Mouse (Mus musculus): Measurements from ENCODE around the gene Itgb7. TPM values are rescaled to one million over a fixed set of nuclear protein-coding genes. Genes with fewer than 3 reads are reported as not detected.
"Not testable (repeated sequence)": the region's sequence is repeated elsewhere in the genome, so short reads cannot be mapped to it uniquely, and the experiment has no call there.

The Itgb7 gene
- total RNA-seq, 2 experiments from 2014 or later = 1.0 to 3.9 TPM

DNA sequence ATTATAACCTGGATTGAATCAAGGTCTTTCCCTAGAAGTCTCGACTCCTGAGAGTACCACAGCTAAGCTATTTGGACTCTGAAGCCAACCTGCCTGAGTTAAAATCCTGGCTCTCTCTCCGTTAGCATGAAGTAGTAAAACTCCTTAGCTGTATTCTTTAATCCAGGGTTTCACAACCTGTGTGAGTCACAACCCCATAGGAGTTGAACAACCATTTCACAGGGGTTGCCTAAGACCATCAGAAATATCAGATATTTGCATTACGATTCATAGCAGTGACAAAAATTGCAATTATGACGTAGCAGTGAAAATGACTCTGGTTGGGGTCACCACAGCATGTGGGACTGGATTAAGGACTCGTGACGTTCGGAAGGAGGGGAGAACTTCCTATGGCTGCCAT lies 1.0 kb upstream of the Itgb7 start:
- DNase-seq (ENCODE audit: low spot score in 2 of 2) = no peak
- H3K4me3 ChIP-seq = no peak overlapping the region
- no peak for TF ChIP-seq CTCF (conservative IDR thresholded peaks at IDR 0.05)
- H3K27ac ChIP-seq = no peak overlapping the region

GRCm38 (mm10) chr15:102230408-102231321 lies 1.1 kb downstream of the Itgb7 start:
- no peak overlapping the region for H3K4me3 ChIP-seq
- TF ChIP-seq CTCF (conservative IDR thresholded peaks at IDR 0.05) = no peak
- no peak overlapping the region for H3K27ac ChIP-seq
- DNase-seq (ENCODE audit: low spot score in 2 of 2) = no peak

- H3K27ac ChIP-seq; DNase-seq (ENCODE audit: low spot score in 2 of 2); H3K4me3 ChIP-seq: not testable (repeated sequence)
Observed at GRCm38 (mm10) chr15:102225619-102226018, 6.1 kb downstream of the Itgb7 start.

GRCm38 (mm10) chr15:102224992-102225617 lies 6.6 kb downstream of the Itgb7 start:
- Histone ChIP-seq H3K27ac (no peak overlapping the region), H3K4me3 (peak overlapping the region; percentile 54)
- TF ChIP-seq CTCF (conservative IDR thresholded peaks at IDR 0.05) = no peak
- no peak for DNase-seq (ENCODE audit: low spot score in 2 of 2)

DNA sequence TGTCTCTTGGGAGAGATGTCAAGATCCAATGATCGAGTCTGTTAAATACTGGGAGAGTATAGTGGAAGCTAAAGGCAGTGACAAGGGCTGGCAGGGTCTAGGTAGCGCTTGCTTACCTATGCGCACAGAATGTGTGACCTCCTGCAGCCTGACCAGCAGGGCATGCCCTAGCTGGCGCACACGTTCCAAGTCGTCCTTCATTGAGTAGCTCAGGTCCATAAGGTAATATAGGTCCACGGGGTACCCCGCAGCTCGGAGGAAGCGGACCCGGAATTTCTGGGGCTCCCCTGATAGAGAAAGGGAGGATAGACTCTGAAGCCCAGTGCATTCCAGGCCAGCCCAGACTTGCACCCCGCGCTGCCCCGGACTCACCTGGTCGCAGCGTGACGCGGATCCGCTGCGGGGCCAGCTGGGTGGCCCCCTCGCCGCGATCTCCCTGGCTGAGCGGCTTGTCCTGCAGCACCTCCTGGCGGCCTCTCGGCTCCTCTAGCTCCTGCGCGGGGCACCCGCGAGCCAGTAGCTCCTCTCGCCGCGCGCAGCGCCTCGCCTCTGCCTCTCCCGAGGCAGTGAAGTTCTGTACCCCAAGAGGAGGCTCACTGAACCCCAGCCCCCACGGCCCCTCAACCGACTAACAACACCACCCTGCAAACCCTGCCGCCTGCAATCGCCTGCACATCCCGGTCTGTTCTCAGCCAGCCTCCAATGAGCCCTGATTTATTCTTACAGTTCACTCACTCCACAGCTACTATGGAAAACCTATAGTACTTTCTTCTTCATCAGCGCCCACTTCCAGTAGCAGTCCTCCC lies 7.4 kb downstream of the Itgb7 start:
- Histone ChIP-seq H3K4me3 (peak overlapping the region; percentile 54), H3K27ac (no peak overlapping the region)
- peak; percentile 98 for TF ChIP-seq CTCF (conservative IDR thresholded peaks at IDR 0.05)
- peak; percentile 70 to 81 for DNase-seq (ENCODE audit: low spot score in 2 of 2)

DNA sequence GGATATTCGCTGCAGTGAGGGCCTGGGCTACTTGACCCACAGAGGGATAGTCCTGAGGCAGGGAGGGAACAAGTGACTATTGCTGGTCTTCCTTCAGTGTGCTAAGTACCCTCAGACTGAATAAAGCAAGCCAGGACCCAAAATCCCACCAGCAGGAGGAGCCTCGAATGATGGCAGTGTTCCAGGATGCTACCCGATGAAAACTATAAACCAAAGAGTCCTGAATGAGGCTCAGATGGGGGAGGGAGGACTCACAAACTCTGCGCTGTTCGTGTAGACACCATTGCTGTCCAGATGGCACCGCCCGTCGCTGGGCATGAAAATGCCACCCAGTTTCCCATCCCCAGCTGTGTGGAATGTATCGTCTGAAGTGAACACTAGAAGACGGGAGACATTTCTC lies 9.4 kb downstream of the Itgb7 start:
- Histone ChIP-seq H3K4me3 (no peak overlapping the region), H3K27ac (no peak overlapping the region)
- 0 out of 2 replicates have a peak, but pooled peaks have one; percentile 17 for TF ChIP-seq CTCF (conservative IDR thresholded peaks at IDR 0.05)
- DNase-seq (ENCODE audit: low spot score in 2 of 2) = no peak

DNA sequence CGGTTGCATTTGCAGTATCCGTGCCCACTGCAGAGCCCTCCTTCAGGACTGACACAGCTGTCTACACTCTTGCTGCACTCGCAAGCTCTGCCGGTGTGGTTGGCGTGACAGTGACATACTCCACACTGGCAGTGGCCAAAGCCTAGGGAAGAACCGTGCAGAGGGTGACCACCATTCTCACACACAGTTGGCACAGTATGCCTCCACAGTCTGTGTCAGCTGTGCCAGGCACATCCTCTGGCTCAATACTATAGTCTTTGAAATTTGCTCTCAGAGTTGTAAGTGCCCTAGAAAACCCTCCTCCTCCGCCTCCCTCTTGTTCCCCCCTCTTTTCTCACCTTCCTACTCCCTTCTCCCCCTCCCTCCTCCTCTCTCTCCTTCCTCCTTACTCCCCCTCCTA lies 14.4 kb downstream of the Itgb7 start:
- no peak overlapping the region for H3K27ac ChIP-seq
- no peak for TF ChIP-seq CTCF (conservative IDR thresholded peaks at IDR 0.05)
- no peak overlapping the region for H3K4me3 ChIP-seq
- no peak for DNase-seq (ENCODE audit: low spot score in 2 of 2)

DNA sequence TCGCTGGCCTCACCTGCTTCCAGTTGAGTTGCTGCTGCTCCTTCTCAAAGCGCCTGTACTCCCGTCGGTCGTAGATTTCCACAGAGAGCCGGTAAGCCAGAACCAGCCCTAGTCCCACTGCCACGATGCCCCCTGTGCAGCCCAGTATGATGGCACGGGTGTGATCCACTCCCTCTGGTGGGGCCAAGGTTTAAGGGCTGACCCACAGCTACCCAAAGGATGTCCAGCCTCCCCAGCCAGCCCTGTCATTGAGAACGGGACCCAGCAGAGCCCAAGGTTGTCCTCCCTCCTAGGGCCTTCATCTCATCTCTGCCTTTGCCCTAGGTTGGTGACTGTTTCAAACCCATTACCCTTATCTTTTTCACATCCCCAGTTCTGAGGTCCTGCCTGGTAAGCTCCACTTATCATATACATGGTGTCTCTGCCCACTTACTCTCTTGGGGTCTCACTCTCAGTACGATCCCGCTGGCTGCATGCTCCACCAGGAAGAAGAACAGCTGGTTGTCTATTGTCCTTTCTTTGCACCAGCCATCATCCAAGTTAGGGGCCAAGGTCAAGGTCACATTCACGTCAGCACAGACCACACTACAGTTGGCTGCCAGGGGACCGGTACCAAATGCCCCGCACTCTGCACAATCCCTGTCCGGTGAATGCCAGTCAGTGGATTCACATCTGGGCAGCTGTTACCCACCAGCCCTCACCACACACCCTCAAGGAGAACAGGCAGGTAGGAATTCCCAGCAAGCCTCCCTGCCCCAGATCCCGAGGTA lies 15.1 kb downstream of the Itgb7 start:
- no peak for DNase-seq (ENCODE audit: low spot score in 2 of 2)
- Histone ChIP-seq H3K4me3 (no peak overlapping the region), H3K27ac (no peak overlapping the region)
- no peak for TF ChIP-seq CTCF (conservative IDR thresholded peaks at IDR 0.05)

DNA sequence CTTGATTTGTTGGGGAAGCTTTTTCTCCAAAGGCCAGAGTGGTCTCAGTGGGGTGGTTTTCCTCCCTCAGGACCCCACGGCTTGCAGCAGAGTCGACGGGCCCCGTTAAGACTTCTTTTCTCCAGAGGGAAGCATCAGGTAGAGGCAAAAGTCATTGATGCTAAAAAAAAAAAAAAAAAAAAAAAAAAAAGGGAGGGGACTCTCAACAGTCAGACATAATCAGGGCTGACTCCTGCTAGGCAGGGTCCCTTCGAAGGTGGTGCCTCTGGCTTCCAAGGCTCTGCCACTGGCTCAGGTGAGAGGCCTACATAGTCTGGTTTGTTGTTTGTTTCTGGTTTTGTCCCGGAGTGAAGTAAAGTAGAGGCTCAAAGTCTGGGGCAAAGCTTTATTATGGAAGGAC lies 16.1 kb downstream of the Itgb7 start:
- Histone ChIP-seq H3K27ac (no peak overlapping the region), H3K4me3 (no peak overlapping the region)
- no peak for DNase-seq (ENCODE audit: low spot score in 2 of 2)
- TF ChIP-seq CTCF (conservative IDR thresholded peaks at IDR 0.05) = no peak

GRCm38 (mm10) chr15:102214132-102214531 lies 17.6 kb downstream of the Itgb7 start:
- no peak overlapping the region for H3K4me3 ChIP-seq

GRCm38 (mm10) chr15:102211895-102212294 lies 19.8 kb downstream of the Itgb7 start:
- Histone ChIP-seq H3K4me3 (no peak overlapping the region), H3K27ac (no peak overlapping the region)
- no peak for DNase-seq (ENCODE audit: low spot score in 2 of 2)
- no peak for TF ChIP-seq CTCF (conservative IDR thresholded peaks at IDR 0.05)

More at GRCm38 (mm10) chr15:102214132-102214531, 17.6 kb downstream of the Itgb7 start:
- H3K27ac ChIP-seq = no peak overlapping the region
- no peak for TF ChIP-seq CTCF (conservative IDR thresholded peaks at IDR 0.05)
- DNase-seq (ENCODE audit: low spot score in 2 of 2) = no peak

- H3K27ac ChIP-seq = no peak overlapping the region
- no peak overlapping the region for H3K4me3 ChIP-seq
- no peak for DNase-seq (ENCODE audit: low spot score in 2 of 2)
- TF ChIP-seq CTCF (conservative IDR thresholded peaks at IDR 0.05) = no peak
Observed at GRCm38 (mm10) chr15:102210816-102211215, 20.9 kb downstream of the Itgb7 start.

Data from layer of hippocampus, adult 2 months (tissue).